8 mouse cellular contexts compared by ENCODE assay signal in the genomic region with DNA sequence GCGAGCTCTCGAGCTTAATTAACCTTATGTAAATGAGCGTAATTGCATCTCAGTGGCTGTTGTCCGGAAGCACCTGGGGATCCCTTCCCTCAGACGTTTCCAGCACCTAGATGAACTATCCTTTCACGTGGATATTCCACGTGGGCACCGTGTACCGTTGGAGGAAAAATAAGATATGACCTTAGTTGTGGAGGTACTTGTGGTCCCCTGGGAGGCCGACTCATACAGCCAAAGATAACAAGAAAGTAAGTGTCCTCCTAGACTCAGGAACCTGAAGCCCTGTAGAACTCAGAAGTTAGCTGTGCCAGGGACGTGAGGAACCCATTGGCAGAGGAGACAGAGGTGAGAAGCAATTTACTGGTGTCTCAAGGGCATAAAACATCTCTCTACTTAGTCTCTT. TPM values are rescaled to one million over a fixed set of nuclear protein-coding genes. Genes with fewer than 3 reads are reported as not detected.
A peak's percentile ranks its signal among the peaks of the same experiment; 100 is the strongest.
DNase-seq lines count a peak whose midpoint lies in the region; ATAC-seq and TF ChIP-seq lines count a peak whose summit lies in the region.

No protein-coding gene starts in this region.

- TF ChIP-seq POLR2A in brain, embryonic 14.5 days (IDR thresholded peaks at IDR 0.05; ENCODE audit: borderline replicate concordance, extremely low read depth, insufficient read depth, insufficient read length, poor library complexity, severe bottlenecking): no peak

- H3K4me1 ChIP-seq in heart, embryonic 16.5 days (ENCODE audit: control insufficient read depth, insufficient read depth, low read length): peaks cover 23% of the 10 kb centered on the region
- H3K4me1 ChIP-seq in hindbrain, embryonic 14.5 days (replicated peaks; ENCODE audit: control insufficient read depth, insufficient read depth, low read length): peaks cover 44% of the 10 kb centered on the region
- peaks cover 32% of the 10 kb centered on the region for H3K4me1 ChIP-seq in midbrain, embryonic 16.5 days (ENCODE audit: control insufficient read depth, insufficient read depth, low read length)

- H3K4me2 ChIP-seq in heart, embryonic 16.5 days (ENCODE audit: low read depth, low read length): peak overlapping the region; percentile 65
- H3K4me2 ChIP-seq in hindbrain, embryonic 14.5 days (replicated peaks): peak overlapping the region; percentile 29
- H3K4me2 ChIP-seq in midbrain, embryonic 16.5 days (ENCODE audit: low read length): peak overlapping the region; percentile 56

- H3K27me3 ChIP-seq in heart, embryonic 16.5 days (ENCODE audit: control insufficient read depth, insufficient read depth, low read length): peaks cover 53% of the 10 kb centered on the region
- peaks cover 64% of the 10 kb centered on the region for H3K27me3 ChIP-seq in hindbrain, embryonic 14.5 days (ENCODE audit: control insufficient read depth, insufficient read depth, low read length)
- peaks cover 55% of the 10 kb centered on the region for H3K27me3 ChIP-seq in midbrain, embryonic 16.5 days (ENCODE audit: control insufficient read depth, insufficient read depth, low read depth, low read length)

- 2% methylated on average over 11 of the region's 11 CpGs for WGBS in heart, embryonic 16.5 days
- 3% methylated on average over 11 of the region's 11 CpGs for WGBS in hindbrain, embryonic 14.5 days
- 3% methylated on average over 11 of the region's 11 CpGs for WGBS in midbrain, embryonic 16.5 days

- peak overlapping the region; percentile 44 for H3K4me3 ChIP-seq in heart, embryonic 16.5 days (ENCODE audit: low read length)
- no peak overlapping the region; the same call in 1 of the 2 replicates for H3K4me3 ChIP-seq in hindbrain, embryonic 14.5 days (replicated peaks; ENCODE audit: low read length)
- H3K4me3 ChIP-seq in midbrain, embryonic 16.5 days (ENCODE audit: low read depth, low read length): peak overlapping the region; percentile 24

- H3K27ac ChIP-seq in heart, embryonic 16.5 days (ENCODE audit: low read length): no peak overlapping the region
- H3K27ac ChIP-seq in hindbrain, embryonic 14.5 days: no peak overlapping the region
- no peak overlapping the region for H3K27ac ChIP-seq in midbrain, embryonic 16.5 days (ENCODE audit: low read length)

- DNase-seq in heart, postnatal 4 days: no peak
- DNase-seq in brain, embryonic 14.5 days (ENCODE audit: low read depth): peak; percentile 25
- no peak for DNase-seq in hindbrain, embryonic 14.5 days (ENCODE audit: low spot score)
- no peak for DNase-seq in urinary bladder, adult 18-20 months (ENCODE audit: low spot score in 2 of 2)
- DNase-seq in ovary, postnatal 10 days (ENCODE audit: low spot score): no peak
- DNase-seq in testis, postnatal 10 days (ENCODE audit: low spot score): no peak

- no peaks in the 10 kb centered on the region for H3K9me3 ChIP-seq in heart, embryonic 16.5 days (replicated peaks; ENCODE audit: control insufficient read depth, low read length)
- H3K9me3 ChIP-seq in hindbrain, embryonic 14.5 days (ENCODE audit: control insufficient read depth, low read length): no peaks in the 10 kb centered on the region
- H3K9me3 ChIP-seq in midbrain, embryonic 16.5 days (replicated peaks; ENCODE audit: control insufficient read depth, low read length, poor library complexity, severe bottlenecking): no peaks in the 10 kb centered on the region

- no peak overlapping the region for H3K9ac ChIP-seq in heart, embryonic 16.5 days (ENCODE audit: low read length)
- H3K9ac ChIP-seq in hindbrain, embryonic 14.5 days: no peak overlapping the region
- peak overlapping the region; percentile 43; the same call in 1 of the 2 replicates for H3K9ac ChIP-seq in midbrain, embryonic 16.5 days (ENCODE audit: low read depth, low read length)

- TF ChIP-seq CTCF in brain, embryonic 14.5 days (IDR thresholded peaks at IDR 0.05; ENCODE audit: borderline replicate concordance, extremely low read depth, insufficient read depth, insufficient read length): no peak

- H3K36me3 ChIP-seq in heart, embryonic 16.5 days (ENCODE audit: control insufficient read depth, insufficient read depth): no peaks in the 10 kb centered on the region
- H3K36me3 ChIP-seq in hindbrain, embryonic 14.5 days (replicated peaks; ENCODE audit: control insufficient read depth, insufficient read depth): no peaks in the 10 kb centered on the region
- H3K36me3 ChIP-seq in midbrain, embryonic 16.5 days (ENCODE audit: control insufficient read depth, insufficient read depth, low read length): no peaks in the 10 kb centered on the region

- ATAC-seq in heart, embryonic 16.5 days (replicated peaks; ENCODE audit: extremely low read depth, insufficient read depth, low FRiP score): no peak
- no peak for ATAC-seq in hindbrain, embryonic 14.5 days (ENCODE audit: low FRiP score)
- ATAC-seq in midbrain, embryonic 16.5 days: no peak

RNA-seq across cellular contexts. Expression of gene Skor1, which starts 13.4 kb away (rescaled TPM):
- polyA plus RNA-seq in heart, embryonic 16.5 days (2015; fragmentation: Nextera tagmentation; extraction: Ambion mirVana): not detected in 2 replicates
- total RNA-seq in heart, postnatal 4 days (2021): under 1 TPM; 0.10 to 0.23 TPM
- polyA plus RNA-seq in brain, embryonic 14.5 days (2012; rRNA removed): 3.7 and 16.7 TPM in 2 replicates
- polyA plus RNA-seq in hindbrain, embryonic 14.5 days (2014; fragmentation: Nextera tagmentation; extraction: Ambion mirVana): 19.5 and 21.5 TPM in 2 replicates
- 0.54 and 0.75 TPM in 2 replicates for polyA plus RNA-seq in midbrain, embryonic 16.5 days (2015; fragmentation: Nextera tagmentation; extraction: Ambion mirVana)
